Mouse (Mus musculus) stomach, embryonic 15.5 days (tissue): ENCODE data around the gene Mfrp. TPM values are rescaled to one million over a fixed set of nuclear protein-coding genes. Genes with fewer than 3 reads are reported as not detected.

Source experiments
- ATAC-seq: fragments of 200-750 bp; cut with Nextera tagmentation; 2 replicates; pipeline ENCODE4 v1.8.0; 2017; ENCODE audit warnings: low read depth, moderate number of reproducible peaks, moderate TSS enrichment; ENCODE audit not compliant: insufficient read depth, low FRiP score
- H3K27ac ChIP-seq: fragments of 300-500 bp; sonication (generic); 2 replicates; pipeline ENCODE4 v1.5.1; 2015; ENCODE audit warnings: mild to moderate bottlenecking, inconsistent platforms
- H3K27me3 ChIP-seq: fragments of 300-500 bp; sonication (generic); replicated peaks from 2 replicates; pipeline ENCODE4 v1.6.1; 2015; ENCODE audit warnings: inconsistent platforms
- H3K36me3 ChIP-seq: fragments of 300-500 bp; sonication (generic); 2 replicates; pipeline ENCODE4 v1.6.1; 2015; ENCODE audit warnings: inconsistent platforms
- H3K4me1 ChIP-seq: fragments of 300-500 bp; sonication (generic); 2 replicates; pipeline ENCODE4 v1.6.1; 2015; ENCODE audit warnings: inconsistent platforms
- H3K4me2 ChIP-seq: fragments of 300-500 bp; sonication (generic); 2 replicates; pipeline ENCODE4 v1.6.1; 2015; ENCODE audit warnings: mild to moderate bottlenecking, inconsistent platforms
- H3K4me3 ChIP-seq: fragments of 300-500 bp; sonication (generic); replicated peaks from 2 replicates; pipeline ENCODE4 v1.5.1; 2015; ENCODE audit warnings: inconsistent platforms
- H3K9ac ChIP-seq: fragments of 300-500 bp; sonication (generic); 2 replicates; pipeline ENCODE4 v1.6.1; 2015; ENCODE audit warnings: inconsistent platforms
- H3K9me3 ChIP-seq: fragments of 300-500 bp; sonication (generic); 2 replicates; pipeline ENCODE4 v1.6.1; 2016; ENCODE audit warnings: inconsistent platforms
- WGBS: fragments of 180-500 bp; shearing (Covaris S2); methylation state at CpG from one replicate; pipeline ENCODE4 v1.1.7; 2015; 5-methylcytosine and 5-hydroxymethylcytosine counted together
- polyA plus RNA-seq: library from polyadenylated mRNA; unstranded; fragments of >200 nt; fragmentation: Nextera tagmentation; extraction: Ambion mirVana; gene quantifications from 2 replicates; pipeline ENCODE4 v1.2.1, GENCODE M21; 2015

Mfrp gene
- polyA plus RNA-seq, result 0.18 TPM in 2 replicates

GRCm38 (mm10) chr9:44101490-44101889 is at the start of gene Mfrp:
Gene Mfrp (plus strand): TSS chr9:44101729.
- Histone ChIP-seq H3K4me1 (0 out of 2 replicates have a peak, but pooled peaks cover 8% of the 10 kb centered on the region), H3K4me3 (no peak within 1 kb of the TSS), H3K27ac (no peak within 1 kb of the TSS), H3K9ac (no peak within 1 kb of the TSS), H3K36me3 (no peaks in the 10 kb centered on the region; the same call in 1 of the 2 replicates), H3K27me3 (no peaks in the 10 kb centered on the region), H3K9me3 (no peaks in the 10 kb centered on the region), H3K4me2 (no peak within 1 kb of the TSS)
- ATAC-seq, result no peak
- 71% methylated on average over 9 of the region's 9 CpGs for WGBS

GRCm38 (mm10) chr9:44052855-44053254 is 48.7 kb upstream of the Mfrp start:
- Histone ChIP-seq H3K4me3 (no peak overlapping the region), H3K9me3 (no peaks in the 10 kb centered on the region), H3K36me3 (no peaks in the 10 kb centered on the region), H3K27ac (no peak overlapping the region), H3K27me3 (no peaks in the 10 kb centered on the region), H3K4me2 (no peak overlapping the region), H3K9ac (no peak overlapping the region), H3K4me1 (no peaks in the 10 kb centered on the region)
- ATAC-seq, result no peak
- WGBS, result 58% methylated on average over 3 of the region's 3 CpGs

DNA sequence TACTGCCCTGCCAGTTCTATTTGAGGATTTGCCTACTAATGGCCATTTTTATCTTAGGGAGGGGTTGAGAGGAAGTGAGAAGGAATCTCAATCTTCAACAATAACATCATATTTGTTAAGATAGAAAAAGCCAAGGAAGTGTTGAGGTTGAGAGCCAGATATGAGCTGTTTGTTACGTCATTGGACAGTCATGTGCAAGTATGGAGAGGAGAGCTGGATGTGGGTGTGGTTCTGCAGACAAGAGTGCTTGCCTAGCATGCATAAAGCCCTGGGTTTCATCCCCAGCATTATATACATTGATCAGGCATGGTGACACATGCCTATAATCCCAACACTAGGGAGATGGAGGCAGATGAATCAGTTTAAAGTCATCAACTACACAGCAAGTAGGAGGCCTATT is 47.6 kb upstream of the Mfrp start:
- no peak for ATAC-seq
- Histone ChIP-seq H3K4me2 (no peak overlapping the region), H3K4me3 (no peak overlapping the region), H3K9ac (no peak overlapping the region), H3K9me3 (no peaks in the 10 kb centered on the region), H3K4me1 (no peaks in the 10 kb centered on the region), H3K27me3 (no peaks in the 10 kb centered on the region), H3K36me3 (no peaks in the 10 kb centered on the region), H3K27ac (no peak overlapping the region)
- WGBS, result 59% methylated on average over 1 of the region's 1 CpGs

DNA sequence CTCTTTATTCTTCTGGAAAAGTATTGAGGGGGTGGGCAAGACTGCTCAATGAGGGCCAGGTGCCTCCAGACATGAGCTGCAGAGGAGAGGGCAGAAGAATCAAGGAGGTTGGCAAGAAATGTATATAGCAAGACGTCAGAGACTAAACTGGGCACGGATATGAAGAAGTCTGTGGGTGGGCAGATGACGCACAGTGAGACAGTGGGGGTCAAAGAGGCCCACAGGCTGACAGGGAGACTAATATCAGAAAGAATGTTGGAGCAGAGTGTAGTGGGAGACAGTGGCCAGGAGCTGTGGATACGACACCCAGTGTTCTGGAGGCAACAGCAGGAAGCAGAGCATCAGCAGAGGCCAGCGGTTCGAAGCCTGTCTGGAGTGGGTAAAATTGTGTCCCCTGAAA is 42.9 kb upstream of the Mfrp start:
- no peak for ATAC-seq
- WGBS, result 83% methylated on average over 6 of the region's 6 CpGs
- Histone ChIP-seq H3K9me3 (no peaks in the 10 kb centered on the region), H3K4me1 (no peaks in the 10 kb centered on the region), H3K9ac (no peak overlapping the region), H3K27ac (no peak overlapping the region), H3K4me3 (no peak overlapping the region), H3K27me3 (no peaks in the 10 kb centered on the region), H3K36me3 (no peaks in the 10 kb centered on the region), H3K4me2 (no peak overlapping the region)

DNA sequence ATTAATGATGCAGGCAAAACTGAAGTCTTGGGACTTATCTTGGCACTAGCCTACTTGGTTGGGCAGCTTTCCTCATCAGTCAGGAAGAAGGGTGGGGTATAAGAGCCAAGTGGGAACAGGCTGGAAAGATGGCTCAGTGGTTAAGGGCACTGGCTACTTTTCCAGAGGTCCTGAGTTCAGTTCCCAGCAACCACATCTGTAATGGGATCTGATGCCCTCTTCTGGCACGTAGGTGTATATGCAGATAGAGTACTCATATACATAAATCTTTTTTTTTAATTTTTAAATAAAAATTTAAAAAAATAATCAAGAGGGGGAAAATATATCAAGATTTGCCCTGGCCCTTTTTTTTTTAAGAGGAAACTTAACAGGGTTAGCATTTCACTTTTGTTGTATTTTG is 36.4 kb upstream of the Mfrp start:
- H3K27me3 ChIP-seq, result no peaks in the 10 kb centered on the region
- no peak overlapping the region for H3K27ac ChIP-seq
- peaks cover 4% of the 10 kb centered on the region; the same call in 1 of the 2 replicates for H3K4me1 ChIP-seq
- H3K4me3 ChIP-seq, result no peak overlapping the region
- WGBS, result 37% methylated on average over 1 of the region's 1 CpGs
- no peaks in the 10 kb centered on the region for H3K36me3 ChIP-seq
- no peak for ATAC-seq
- no peak overlapping the region for H3K4me2 ChIP-seq
- H3K9ac ChIP-seq, result no peak overlapping the region
- H3K9me3 ChIP-seq, result no peaks in the 10 kb centered on the region

DNA sequence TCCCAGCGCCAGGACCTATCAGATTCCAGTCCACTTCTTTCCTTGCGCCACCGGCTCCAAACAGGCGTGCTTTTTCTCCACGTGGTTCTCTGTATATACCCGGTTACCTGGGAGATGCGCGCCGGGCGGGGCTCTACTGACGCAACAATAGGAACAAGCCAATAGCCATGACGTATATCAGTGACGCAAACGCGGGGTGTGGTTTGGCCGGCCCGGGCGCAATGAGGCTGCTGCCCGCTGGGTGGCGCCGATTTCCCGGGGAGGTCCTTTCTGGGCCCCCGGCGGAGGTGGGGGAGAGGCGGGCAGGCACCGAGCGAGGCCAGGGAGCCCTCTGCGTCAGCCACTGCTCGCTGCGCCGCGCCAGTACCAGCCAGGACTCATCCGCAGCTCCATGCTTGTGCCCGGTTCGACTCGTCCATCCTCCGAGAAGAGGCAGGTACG is 34.7 kb upstream of the Mfrp start, which contains the start of gene Usp2:
Gene Usp2, plus strand, starts transcription at position 237 of the 441 bp plus-strand sequence.
- H3K27me3 ChIP-seq, result no peaks in the 10 kb centered on the region
- no peaks in the 10 kb centered on the region for H3K36me3 ChIP-seq
- peak; percentile 98 for ATAC-seq
- peak within 1 kb of the TSS; percentile 39 for H3K4me3 ChIP-seq
- H3K9me3 ChIP-seq, result no peaks in the 10 kb centered on the region
- WGBS, result under 1% methylated on average over 38 of the region's 38 CpGs
- H3K4me2 ChIP-seq, result peak within 1 kb of the TSS; percentile 85
- H3K9ac ChIP-seq, result peak within 1 kb of the TSS; percentile 11
- no peak within 1 kb of the TSS for H3K27ac ChIP-seq
- H3K4me1 ChIP-seq, result peaks cover 14% of the 10 kb centered on the region

DNA sequence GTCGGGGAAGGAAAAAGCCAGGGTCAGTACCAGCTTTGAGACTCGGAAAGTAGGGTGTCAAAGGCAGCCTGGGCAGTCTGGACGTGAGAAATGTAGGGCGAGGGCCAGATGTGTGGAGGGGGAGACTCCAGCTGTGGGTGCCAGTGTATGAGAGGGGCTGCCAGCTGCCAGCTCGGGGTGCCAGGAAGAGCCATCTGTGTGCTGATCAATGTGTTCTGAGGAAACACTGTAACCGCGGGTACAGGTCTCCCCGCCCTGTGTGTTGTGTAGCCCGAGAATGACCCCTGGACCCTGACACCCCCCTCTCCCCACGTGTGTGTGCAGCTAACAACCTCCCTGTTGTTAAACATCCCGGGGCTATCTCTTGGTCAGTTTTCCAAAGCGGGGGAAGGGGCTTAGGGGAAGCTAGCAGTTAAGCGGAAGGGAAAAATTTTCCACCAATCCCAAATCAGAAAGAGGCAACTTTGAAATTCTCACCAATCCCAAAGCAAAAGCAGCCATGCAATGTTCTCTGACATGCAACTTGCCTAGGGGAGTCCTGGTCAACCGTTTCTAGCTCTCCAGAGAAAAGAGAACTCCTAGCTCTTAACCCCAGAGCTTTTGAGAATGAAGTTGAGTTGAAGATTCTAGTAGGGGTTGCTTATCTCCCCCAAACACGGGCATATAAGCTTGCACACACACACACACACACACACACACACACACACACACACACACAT is 34.1 kb upstream of the Mfrp start:
- Histone ChIP-seq H3K27me3 (no peaks in the 10 kb centered on the region), H3K4me3 (peak overlapping the region; percentile 39), H3K9me3 (no peaks in the 10 kb centered on the region), H3K9ac (peak overlapping the region; percentile 11), H3K27ac (no peak overlapping the region), H3K4me2 (peak overlapping the region; percentile 85), H3K36me3 (no peaks in the 10 kb centered on the region), H3K4me1 (peaks cover 19% of the 10 kb centered on the region)
- WGBS, result 5% methylated on average over 15 of the region's 15 CpGs
- no peak; the same call in 1 of the 2 replicates for ATAC-seq

GRCm38 (mm10) chr9:44067960-44068330 is 33.6 kb upstream of the Mfrp start:
- peaks cover 23% of the 10 kb centered on the region for H3K4me1 ChIP-seq

GRCm38 (mm10) chr9:44069252-44069651 is 32.3 kb upstream of the Mfrp start:
- no peaks in the 10 kb centered on the region for H3K27me3 ChIP-seq
- H3K9me3 ChIP-seq, result no peaks in the 10 kb centered on the region
- H3K27ac ChIP-seq, result no peak overlapping the region
- no peak overlapping the region for H3K9ac ChIP-seq
- no peak overlapping the region for H3K4me3 ChIP-seq
- ATAC-seq, result no peak
- H3K4me2 ChIP-seq, result no peak overlapping the region
- 22% methylated on average over 7 of the region's 7 CpGs for WGBS
- H3K4me1 ChIP-seq, result peaks cover 23% of the 10 kb centered on the region
- H3K36me3 ChIP-seq, result no peaks in the 10 kb centered on the region

More at GRCm38 (mm10) chr9:44067960-44068330, 33.6 kb upstream of the Mfrp start:
- ATAC-seq, result no peak
- Histone ChIP-seq H3K9ac (no peak overlapping the region), H3K4me3 (0 out of 2 replicates have a peak overlapping the region, but pooled peaks have one; percentile 39), H3K27ac (no peak overlapping the region), H3K36me3 (no peaks in the 10 kb centered on the region), H3K27me3 (no peaks in the 10 kb centered on the region), H3K9me3 (no peaks in the 10 kb centered on the region), H3K4me2 (peak overlapping the region; percentile 14; the same call in 1 of the 2 replicates)
- 84% methylated on average over 6 of the region's 6 CpGs for WGBS

- 59% methylated on average over 14 of the region's 14 CpGs for WGBS
- Histone ChIP-seq H3K27me3 (no peaks in the 10 kb centered on the region), H3K9me3 (no peaks in the 10 kb centered on the region), H3K9ac (no peak overlapping the region), H3K36me3 (no peaks in the 10 kb centered on the region), H3K4me1 (peaks cover 23% of the 10 kb centered on the region), H3K27ac (no peak overlapping the region), H3K4me2 (no peak overlapping the region), H3K4me3 (no peak overlapping the region)
- no peak for ATAC-seq
Measured at GRCm38 (mm10) chr9:44070113-44070843, 31.3 kb upstream of the Mfrp start.

GRCm38 (mm10) chr9:44070844-44071231 is 30.7 kb upstream of the Mfrp start:
- Histone ChIP-seq H3K27me3 (no peaks in the 10 kb centered on the region), H3K36me3 (no peaks in the 10 kb centered on the region), H3K27ac (no peak overlapping the region), H3K4me3 (no peak overlapping the region), H3K9ac (no peak overlapping the region), H3K4me1 (peaks cover 23% of the 10 kb centered on the region), H3K4me2 (no peak overlapping the region), H3K9me3 (no peaks in the 10 kb centered on the region)
- WGBS, result 36% methylated on average over 8 of the region's 8 CpGs
- ATAC-seq, result no peak
